Mouse (Mus musculus): ENCODE results near the gene Bpifa2. TPM values are rescaled to one million over a fixed set of nuclear protein-coding genes. Genes with fewer than 3 reads are reported as not detected.

Bpifa2 gene
- total RNA-seq, 2 experiments from 2014 or later = not detected

Other genes with a start within 250 kb of the Bpifa2 start
- 0.76 and 0.82 TPM in 2 replicates for gene Efcab8, start 228.3 kb upstream of the Bpifa2 start, total RNA-seq (2014; fragmentation: Nextera tagmentation)
- gene Efcab8, start 228.3 kb upstream of the Bpifa2 start, total RNA-seq (2017) = not detected in 2 replicates
- gene Sun5, start 137.2 kb upstream of the Bpifa2 start, total RNA-seq (2014; fragmentation: Nextera tagmentation) = not detected in 2 replicates
- gene Sun5, start 137.2 kb upstream of the Bpifa2 start, total RNA-seq (2017) = not detected in 2 replicates
- not detected in 2 replicates for gene Bpifb2, start 133.2 kb upstream of the Bpifa2 start, total RNA-seq (2014; fragmentation: Nextera tagmentation)
- not detected in 2 replicates for gene Bpifb2, start 133.2 kb upstream of the Bpifa2 start, total RNA-seq (2017)
- not detected in 2 replicates for gene Bpifb6, start 107.9 kb upstream of the Bpifa2 start, total RNA-seq (2014; fragmentation: Nextera tagmentation)
- not detected in 2 replicates for gene Bpifb6, start 107.9 kb upstream of the Bpifa2 start, total RNA-seq (2017)
- gene Bpifb3, start 90.0 kb upstream of the Bpifa2 start, total RNA-seq (2014; fragmentation: Nextera tagmentation) = not detected in 2 replicates
- gene Bpifb3, start 90.0 kb upstream of the Bpifa2 start, total RNA-seq (2017) = not detected in 2 replicates
- gene Bpifb4, start 70.1 kb upstream of the Bpifa2 start, total RNA-seq (2014; fragmentation: Nextera tagmentation) = not detected in 2 replicates
- not detected in 2 replicates for gene Bpifb4, start 70.1 kb upstream of the Bpifa2 start, total RNA-seq (2017)
- gene Bpifa6, start 33.3 kb upstream of the Bpifa2 start, total RNA-seq (2014; fragmentation: Nextera tagmentation) = not detected in 2 replicates
- not detected in 2 replicates for gene Bpifa6, start 33.3 kb upstream of the Bpifa2 start, total RNA-seq (2017)
- gene Bpifa3, start 122.1 kb downstream of the Bpifa2 start, total RNA-seq (2014; fragmentation: Nextera tagmentation) = not detected in 2 replicates
- not detected in 2 replicates for gene Bpifa3, start 122.1 kb downstream of the Bpifa2 start, total RNA-seq (2017)
- not detected in 2 replicates for gene Bpifa1, start 134.6 kb downstream of the Bpifa2 start, total RNA-seq (2014; fragmentation: Nextera tagmentation)
- gene Bpifa1, start 134.6 kb downstream of the Bpifa2 start, total RNA-seq (2017) = not detected in 2 replicates
- not detected in 2 replicates for gene Bpifa5, start 154.3 kb downstream of the Bpifa2 start, total RNA-seq (2014; fragmentation: Nextera tagmentation)
- gene Bpifa5, start 154.3 kb downstream of the Bpifa2 start, total RNA-seq (2017) = not detected in 2 replicates
- not detected in 2 replicates for gene Bpifb1, start 182.6 kb downstream of the Bpifa2 start, total RNA-seq (2014; fragmentation: Nextera tagmentation)
- not detected in 2 replicates for gene Bpifb1, start 182.6 kb downstream of the Bpifa2 start, total RNA-seq (2017)
- gene Bpifb5, start 215.5 kb downstream of the Bpifa2 start, total RNA-seq (2014; fragmentation: Nextera tagmentation) = not detected in 2 replicates
- gene Bpifb5, start 215.5 kb downstream of the Bpifa2 start, total RNA-seq (2017) = not detected in 2 replicates
- gene Bpifb9a, start 249.6 kb downstream of the Bpifa2 start, total RNA-seq (2014; fragmentation: Nextera tagmentation) = not detected in 2 replicates
- gene Bpifb9a, start 249.6 kb downstream of the Bpifa2 start, total RNA-seq (2017) = not detected in 2 replicates